Mouse (Mus musculus): ENCODE results near the gene Btbd9. TPM values are rescaled to one million over a fixed set of nuclear protein-coding genes. Genes with fewer than 3 reads are reported as not detected.

The Btbd9 gene
- polyA plus RNA-seq, 1 experiment from 2014 or later: 137 TPM

- no peaks in the 10 kb centered on the region for H3K36me3 ChIP-seq
- H3K4me2 ChIP-seq (replicated peaks): no peak overlapping the region
- no peak overlapping the region for H3K9ac ChIP-seq (replicated peaks)
- H3K9me3 ChIP-seq: no peaks in the 10 kb centered on the region
- peak overlapping the region; percentile 83 for H3K27ac ChIP-seq
- no peaks in the 10 kb centered on the region for H3K27me3 ChIP-seq
- no peak overlapping the region for H3K4me3 ChIP-seq (replicated peaks)
- 57% methylated on average over 2 of the region's 2 CpGs for WGBS
- ATAC-seq: 0 out of 2 replicates have a peak, but pooled peaks have one; percentile 3
- H3K4me1 ChIP-seq (replicated peaks): peaks cover 45% of the 10 kb centered on the region
These were observed 228.3 kb downstream of the Btbd9 start for GRCm38 (mm10) chr17:30348031-30348430.

- H3K36me3 ChIP-seq: no peaks in the 10 kb centered on the region
- no peaks in the 10 kb centered on the region for H3K27me3 ChIP-seq
- ATAC-seq: peak; percentile 79
- H3K4me3 ChIP-seq (replicated peaks): no peak overlapping the region
- peak overlapping the region; percentile 30 for H3K4me2 ChIP-seq (replicated peaks)
- 20% methylated on average over 10 of the region's 10 CpGs for WGBS
- peak overlapping the region; percentile 83 for H3K27ac ChIP-seq
- H3K9me3 ChIP-seq: no peaks in the 10 kb centered on the region
- peak overlapping the region; percentile 51 for H3K9ac ChIP-seq (replicated peaks)
- H3K4me1 ChIP-seq (replicated peaks): peaks cover 43% of the 10 kb centered on the region
These were observed 229.1 kb downstream of the Btbd9 start for GRCm38 (mm10) chr17:30347101-30347613.

- WGBS: 79% methylated on average over 3 of the region's 3 CpGs
- Histone ChIP-seq H3K4me2 (replicated peaks) (no peak overlapping the region), H3K27me3 (no peaks in the 10 kb centered on the region), H3K9me3 (no peaks in the 10 kb centered on the region), H3K4me1 (replicated peaks) (peaks cover 51% of the 10 kb centered on the region), H3K9ac (replicated peaks) (no peak overlapping the region), H3K36me3 (no peaks in the 10 kb centered on the region), H3K4me3 (replicated peaks) (no peak overlapping the region), H3K27ac (no peak overlapping the region)
- ATAC-seq: no peak
These were observed 231.3 kb downstream of the Btbd9 start for GRCm38 (mm10) chr17:30345008-30345407.

GRCm38 (mm10) chr17:30343701-30344473 lies 232.4 kb downstream of the Btbd9 start:
- no peak for ATAC-seq
- Histone ChIP-seq H3K27ac (no peak overlapping the region), H3K36me3 (no peaks in the 10 kb centered on the region), H3K27me3 (no peaks in the 10 kb centered on the region), H3K9ac (replicated peaks) (no peak overlapping the region), H3K9me3 (no peaks in the 10 kb centered on the region), H3K4me1 (replicated peaks) (peaks cover 45% of the 10 kb centered on the region), H3K4me2 (replicated peaks) (no peak overlapping the region), H3K4me3 (replicated peaks) (no peak overlapping the region)
- 77% methylated on average over 9 of the region's 9 CpGs for WGBS

GRCm38 (mm10) chr17:30341556-30341955 lies 234.7 kb downstream of the Btbd9 start:
- H3K9ac ChIP-seq (replicated peaks): no peak overlapping the region
- WGBS: 75% methylated on average over 6 of the region's 6 CpGs

DNA sequence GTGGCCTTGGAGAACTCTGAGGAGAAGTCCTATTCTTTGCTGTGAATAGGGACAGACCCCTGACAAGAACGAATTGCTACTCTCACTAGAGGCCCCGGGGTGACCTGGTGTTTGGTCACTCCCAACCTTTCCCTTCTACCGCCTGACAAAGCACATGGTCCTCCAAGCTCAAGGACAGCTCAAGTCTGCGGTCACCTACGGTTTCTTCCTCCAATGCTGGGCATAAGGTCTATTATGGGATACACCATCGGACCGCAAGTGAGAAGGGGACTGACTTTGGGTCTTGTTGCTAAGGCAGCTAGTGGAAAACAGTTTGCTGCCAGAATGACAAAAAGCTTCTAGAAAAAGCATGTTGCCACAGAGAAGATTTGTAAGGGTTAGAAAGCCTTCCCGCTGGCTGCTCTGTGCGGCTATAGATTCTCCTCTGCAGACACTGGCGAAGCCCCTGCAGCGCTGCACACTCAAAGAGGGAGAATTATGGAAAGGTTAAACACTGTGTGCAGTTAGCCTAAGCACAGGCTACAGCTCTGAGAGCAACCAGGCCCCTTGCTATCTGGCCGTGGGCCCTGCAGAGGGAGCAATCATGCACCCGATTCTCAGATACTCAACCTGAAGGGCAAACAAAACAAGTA lies 235.7 kb downstream of the Btbd9 start:
- Histone ChIP-seq H3K36me3 (no peaks in the 10 kb centered on the region), H3K27me3 (no peaks in the 10 kb centered on the region), H3K4me3 (replicated peaks) (no peak overlapping the region), H3K27ac (peak overlapping the region; percentile 53), H3K9ac (replicated peaks) (no peak overlapping the region), H3K4me2 (replicated peaks) (no peak overlapping the region), H3K9me3 (no peaks in the 10 kb centered on the region), H3K4me1 (replicated peaks) (peaks cover 34% of the 10 kb centered on the region)
- ATAC-seq: no peak
- 66% methylated on average over 13 of the region's 13 CpGs for WGBS

More at GRCm38 (mm10) chr17:30341556-30341955, 234.7 kb downstream of the Btbd9 start:
- H3K36me3 ChIP-seq: no peaks in the 10 kb centered on the region
- H3K4me3 ChIP-seq (replicated peaks): no peak overlapping the region
- no peaks in the 10 kb centered on the region for H3K9me3 ChIP-seq
- H3K4me2 ChIP-seq (replicated peaks): no peak overlapping the region
- ATAC-seq: no peak
- H3K27me3 ChIP-seq: no peaks in the 10 kb centered on the region
- H3K4me1 ChIP-seq (replicated peaks): peaks cover 31% of the 10 kb centered on the region
- H3K27ac ChIP-seq: no peak overlapping the region

- H3K4me3 ChIP-seq (replicated peaks): no peak overlapping the region
- 92% methylated on average over 5 of the region's 5 CpGs for WGBS
- no peak overlapping the region for H3K4me2 ChIP-seq (replicated peaks)
- H3K9ac ChIP-seq (replicated peaks): no peak overlapping the region
- no peaks in the 10 kb centered on the region for H3K27me3 ChIP-seq
- H3K4me1 ChIP-seq (replicated peaks): peaks cover 37% of the 10 kb centered on the region
- no peaks in the 10 kb centered on the region for H3K9me3 ChIP-seq
- ATAC-seq: no peak
- H3K27ac ChIP-seq: no peak overlapping the region
- no peaks in the 10 kb centered on the region for H3K36me3 ChIP-seq
These were observed 237.0 kb downstream of the Btbd9 start for GRCm38 (mm10) chr17:30339317-30339716.

GRCm38 (mm10) chr17:30336816-30337215 lies 239.5 kb downstream of the Btbd9 start:
- ATAC-seq: no peak
- Histone ChIP-seq H3K27me3 (no peaks in the 10 kb centered on the region), H3K27ac (no peak overlapping the region), H3K4me2 (replicated peaks) (no peak overlapping the region), H3K9ac (replicated peaks) (no peak overlapping the region), H3K9me3 (no peaks in the 10 kb centered on the region), H3K4me1 (replicated peaks) (peaks cover 37% of the 10 kb centered on the region), H3K36me3 (no peaks in the 10 kb centered on the region), H3K4me3 (replicated peaks) (no peak overlapping the region)
- 52% methylated on average over 7 of the region's 7 CpGs for WGBS

- Histone ChIP-seq H3K4me1 (replicated peaks) (peaks cover 37% of the 10 kb centered on the region), H3K9ac (replicated peaks) (no peak overlapping the region), H3K27me3 (no peaks in the 10 kb centered on the region), H3K9me3 (no peaks in the 10 kb centered on the region), H3K4me3 (replicated peaks) (no peak overlapping the region), H3K36me3 (no peaks in the 10 kb centered on the region), H3K4me2 (replicated peaks) (no peak overlapping the region), H3K27ac (no peak overlapping the region)
- ATAC-seq: no peak
- 63% methylated on average over 5 of the region's 5 CpGs for WGBS
These were observed 240.0 kb downstream of the Btbd9 start for GRCm38 (mm10) chr17:30336280-30336679.

- no peak overlapping the region for H3K4me2 ChIP-seq (replicated peaks)
- no peak overlapping the region for H3K9ac ChIP-seq (replicated peaks)
- no peaks in the 10 kb centered on the region for H3K9me3 ChIP-seq
- no peak for ATAC-seq
- H3K36me3 ChIP-seq: no peaks in the 10 kb centered on the region
- H3K27ac ChIP-seq: no peak overlapping the region
- H3K27me3 ChIP-seq: no peaks in the 10 kb centered on the region
- 63% methylated on average over 8 of the region's 8 CpGs for WGBS
- H3K4me1 ChIP-seq (replicated peaks): peaks cover 33% of the 10 kb centered on the region
- H3K4me3 ChIP-seq (replicated peaks): no peak overlapping the region
These were observed 240.5 kb downstream of the Btbd9 start for GRCm38 (mm10) chr17:30335746-30336145.

GRCm38 (mm10) chr17:30334257-30334656 lies 242.0 kb downstream of the Btbd9 start:
- no peaks in the 10 kb centered on the region for H3K27me3 ChIP-seq
- no peaks in the 10 kb centered on the region for H3K9me3 ChIP-seq
- H3K4me1 ChIP-seq (replicated peaks): peaks cover 29% of the 10 kb centered on the region
- H3K9ac ChIP-seq (replicated peaks): no peak overlapping the region
- H3K27ac ChIP-seq: no peak overlapping the region; the same call in 1 of the 2 replicates
- ATAC-seq: no peak
- H3K4me2 ChIP-seq (replicated peaks): no peak overlapping the region
- WGBS: 64% methylated on average over 6 of the region's 6 CpGs
- no peaks in the 10 kb centered on the region for H3K36me3 ChIP-seq
- H3K4me3 ChIP-seq (replicated peaks): no peak overlapping the region

DNA sequence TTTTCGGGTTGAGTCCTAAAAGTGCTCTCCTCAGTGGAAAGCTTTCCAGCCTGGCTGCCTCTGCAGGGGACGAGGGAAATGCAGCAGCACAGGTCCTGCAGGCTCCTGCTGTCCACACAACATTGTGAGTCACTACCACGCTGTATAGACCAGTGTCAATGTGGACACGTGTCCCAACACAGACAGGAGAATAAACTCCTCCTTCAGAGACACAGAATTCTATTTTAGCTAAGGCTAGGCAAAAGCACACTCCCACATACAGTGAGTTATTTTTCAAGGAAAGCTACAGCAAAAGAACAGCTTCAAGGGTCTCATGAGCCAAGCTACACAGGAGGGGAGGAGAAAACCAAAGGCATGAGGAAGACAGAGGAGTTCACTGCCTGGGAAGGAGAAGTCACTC lies 243.2 kb downstream of the Btbd9 start:
- Histone ChIP-seq H3K36me3 (no peaks in the 10 kb centered on the region), H3K9me3 (no peaks in the 10 kb centered on the region), H3K4me2 (replicated peaks) (no peak overlapping the region), H3K4me1 (replicated peaks) (peaks cover 34% of the 10 kb centered on the region), H3K27ac (no peak overlapping the region), H3K27me3 (no peaks in the 10 kb centered on the region), H3K4me3 (replicated peaks) (no peak overlapping the region), H3K9ac (replicated peaks) (no peak overlapping the region)
- ATAC-seq: no peak
- WGBS: 89% methylated on average over 4 of the region's 4 CpGs
